Mouse (Mus musculus): ENCODE results near the gene Spata33.

GRCm38 (mm10) chr8:123191908-123192307 is 20.7 kb upstream of the Spata33 start:
- TF ChIP-seq GATA1 (IDR thresholded peaks at IDR 0.05; ENCODE audit: low read length), result no peak
- no peak for TF ChIP-seq TAL1 (IDR thresholded peaks at IDR 0.05; ENCODE audit: low read length)

Measured in erythroblast, embryonic 14.5 days (primary cell).